Mouse (Mus musculus): Measurements from ENCODE around the gene Cstf1. TPM values are rescaled to one million over a fixed set of nuclear protein-coding genes. Genes with fewer than 3 reads are reported as not detected.
A peak's percentile ranks its signal among the peaks of the same experiment; 100 is the strongest.

The Cstf1 gene
- polyA plus RNA-seq, 2 experiments, result 23.9 to 24.0 TPM

GRCm38 (mm10) chr2:172393391-172394051 lies 23.0 kb downstream of the Cstf1 start, which contains the start of gene Cass4:
Gene Cass4 (plus strand): TSS chr2:172393794.
- Histone ChIP-seq H3K36me3 (replicated peaks; ENCODE audit: control insufficient read depth, insufficient read depth, low read depth) (no peaks in the 10 kb centered on the region), H3K9me3 (ENCODE audit: control insufficient read depth, low read length) (no peaks in the 10 kb centered on the region), H3K4me2 (ENCODE audit: low read depth) (peak within 1 kb of the TSS; percentile 58), H3K27ac (no peak within 1 kb of the TSS), H3K27me3 (ENCODE audit: control insufficient read depth, insufficient read depth, low read length) (no peaks in the 10 kb centered on the region), H3K4me3 (ENCODE audit: insufficient read depth in 1 of 2, low read depth in 2 of 2, low read length in 2 of 2) (peak within 1 kb of the TSS; percentile 33 to 62), H3K4me1 (replicated peaks; ENCODE audit: control insufficient read depth in 2 of 2, insufficient read depth in 2 of 2, low read length in 1 of 2) (peaks cover 0 to 7% of the 10 kb centered on the region in 2 experiments; a peak in 2 of 4 replicates), H3K9ac (replicated peaks) (no peak within 1 kb of the TSS)
- DNase-seq (ENCODE audit: low read depth in 3 of 3, low spot score in 3 of 3) (peak in 1 of 3 experiments; percentile 14), ATAC-seq (ENCODE audit: insufficient read depth) (peak; percentile 60)
- no peak for TF ChIP-seq EP300 (IDR thresholded peaks at IDR 0.05; ENCODE audit: low read depth)
- no peak for TF ChIP-seq CTCF (IDR thresholded peaks at IDR 0.05; ENCODE audit: low read depth)
- WGBS (ENCODE audit: insufficient replicate concordance), result 9% methylated on average over 13 of the region's 13 CpGs

DNA sequence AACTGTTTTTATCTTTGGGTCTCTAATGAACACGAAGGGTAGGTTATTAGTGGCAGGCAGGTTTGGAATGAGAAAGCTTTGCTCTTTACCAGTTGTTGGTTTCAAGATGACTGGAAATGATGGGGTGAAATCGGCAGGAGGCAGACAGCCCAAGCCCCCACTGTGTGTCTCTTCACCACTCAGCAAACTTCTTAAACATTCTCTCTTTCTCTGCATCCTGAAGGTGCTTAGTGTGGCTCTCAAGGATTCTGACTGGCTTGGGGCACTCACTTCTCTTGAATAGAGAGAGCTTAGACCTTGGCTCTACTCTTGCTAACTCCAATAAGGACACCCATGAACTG lies 23.5 kb downstream of the Cstf1 start:
- 42% methylated on average over 2 of the region's 2 CpGs for WGBS (ENCODE audit: insufficient replicate concordance)

DNA sequence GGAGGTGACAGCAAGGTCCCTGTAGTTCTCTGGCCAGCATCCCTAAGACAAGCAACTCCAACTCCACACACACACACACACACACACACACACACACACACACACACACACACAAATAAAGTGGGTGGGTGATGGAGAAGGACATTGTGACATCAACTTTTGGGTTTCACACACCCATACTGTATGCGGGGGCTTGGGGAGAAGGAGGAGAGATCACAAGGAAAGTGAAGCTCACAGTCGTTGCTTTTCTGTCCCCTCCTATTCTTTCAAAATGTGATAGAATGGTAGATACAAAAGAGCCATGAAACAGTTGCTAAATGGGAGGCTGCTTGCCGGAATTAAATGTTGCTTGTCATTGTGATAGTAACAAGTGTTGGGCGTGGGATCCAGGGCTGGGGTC lies 24.2 kb downstream of the Cstf1 start:
- Histone ChIP-seq H3K36me3 (replicated peaks; ENCODE audit: control insufficient read depth, insufficient read depth, low read depth) (no peaks in the 10 kb centered on the region), H3K4me2 (ENCODE audit: low read depth) (no peak overlapping the region), H3K27me3 (ENCODE audit: control insufficient read depth, insufficient read depth, low read length) (no peaks in the 10 kb centered on the region), H3K9ac (replicated peaks) (no peak overlapping the region), H3K4me3 (ENCODE audit: insufficient read depth in 1 of 2, low read depth in 2 of 2, low read length in 2 of 2) (no peak overlapping the region), H3K4me1 (replicated peaks; ENCODE audit: control insufficient read depth in 2 of 2, insufficient read depth in 2 of 2, low read length in 1 of 2) (peaks cover 0 to 10% of the 10 kb centered on the region in 2 experiments; a peak in 2 of 4 replicates), H3K27ac (no peak overlapping the region), H3K9me3 (ENCODE audit: control insufficient read depth, low read length) (no peaks in the 10 kb centered on the region)
- 58% methylated on average over 4 of the region's 4 CpGs for WGBS (ENCODE audit: insufficient replicate concordance)
- no peak for DNase-seq (ENCODE audit: low read depth in 3 of 3, low spot score in 3 of 3)
- no peak for ATAC-seq (ENCODE audit: insufficient read depth)
- no peak for TF ChIP-seq CTCF (IDR thresholded peaks at IDR 0.05; ENCODE audit: low read depth)
- no peak for TF ChIP-seq EP300 (IDR thresholded peaks at IDR 0.05; ENCODE audit: low read depth)

More for the DNA sequence above, 23.5 kb downstream of the Cstf1 start:
- no peaks in the 10 kb centered on the region for H3K9me3 ChIP-seq (ENCODE audit: control insufficient read depth, low read length)
- peaks cover 0 to 7% of the 10 kb centered on the region in 2 experiments; a peak in 2 of 4 replicates for H3K4me1 ChIP-seq (replicated peaks; ENCODE audit: control insufficient read depth in 2 of 2, insufficient read depth in 2 of 2, low read length in 1 of 2)
- H3K4me3 ChIP-seq (ENCODE audit: insufficient read depth in 1 of 2, low read depth in 2 of 2, low read length in 2 of 2), result peak overlapping the region in 1 of 2 experiments; percentile 33; a peak in 2 of 4 replicates
- no peaks in the 10 kb centered on the region for H3K27me3 ChIP-seq (ENCODE audit: control insufficient read depth, insufficient read depth, low read length)
- no peak overlapping the region for H3K27ac ChIP-seq
- TF ChIP-seq CTCF (IDR thresholded peaks at IDR 0.05; ENCODE audit: low read depth) (no peak), EP300 (IDR thresholded peaks at IDR 0.05; ENCODE audit: low read depth) (no peak)
- H3K4me2 ChIP-seq (ENCODE audit: low read depth), result peak overlapping the region; percentile 58
- no peaks in the 10 kb centered on the region for H3K36me3 ChIP-seq (replicated peaks; ENCODE audit: control insufficient read depth, insufficient read depth, low read depth)
- H3K9ac ChIP-seq (replicated peaks), result no peak overlapping the region
- ATAC-seq (ENCODE audit: insufficient read depth) (no peak), DNase-seq (ENCODE audit: low read depth in 3 of 3, low spot score in 3 of 3) (no peak)

DNA sequence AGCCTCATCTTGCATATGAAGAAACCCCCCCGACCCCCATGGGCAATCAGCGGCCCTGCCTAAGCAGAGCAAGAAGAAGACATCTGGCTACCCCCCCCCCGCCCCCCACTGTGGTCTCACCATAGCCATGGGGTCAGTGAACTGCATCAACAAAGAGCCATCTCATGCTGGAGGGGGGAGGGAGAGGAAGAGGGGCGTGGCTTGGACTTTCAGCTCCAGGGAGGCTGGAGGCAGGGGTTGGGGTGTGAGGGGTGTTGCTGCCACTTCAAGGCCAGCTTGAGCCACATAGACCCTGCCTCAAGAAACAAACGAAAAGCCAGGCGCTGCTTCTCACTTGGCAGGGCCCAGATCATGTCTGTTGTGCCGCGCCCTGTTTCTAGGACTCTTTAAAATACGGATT lies 25.5 kb downstream of the Cstf1 start:
- 55% methylated on average over 9 of the region's 9 CpGs for WGBS (ENCODE audit: insufficient replicate concordance)
- Histone ChIP-seq H3K27ac (no peak overlapping the region), H3K4me3 (ENCODE audit: insufficient read depth in 1 of 2, low read depth in 2 of 2, low read length in 2 of 2) (no peak overlapping the region), H3K36me3 (replicated peaks; ENCODE audit: control insufficient read depth, insufficient read depth, low read depth) (no peaks in the 10 kb centered on the region), H3K27me3 (ENCODE audit: control insufficient read depth, insufficient read depth, low read length) (no peaks in the 10 kb centered on the region), H3K9ac (replicated peaks) (no peak overlapping the region), H3K4me1 (replicated peaks; ENCODE audit: control insufficient read depth in 2 of 2, insufficient read depth in 2 of 2, low read length in 1 of 2) (peaks cover 0 to 11% of the 10 kb centered on the region in 2 experiments; a peak in 2 of 4 replicates), H3K9me3 (ENCODE audit: control insufficient read depth, low read length) (no peaks in the 10 kb centered on the region), H3K4me2 (ENCODE audit: low read depth) (no peak overlapping the region)
- no peak for DNase-seq (ENCODE audit: low read depth in 3 of 3, low spot score in 3 of 3)
- no peak for TF ChIP-seq EP300 (IDR thresholded peaks at IDR 0.05; ENCODE audit: low read depth)
- TF ChIP-seq CTCF (IDR thresholded peaks at IDR 0.05; ENCODE audit: low read depth), result no peak
- no peak for ATAC-seq (ENCODE audit: insufficient read depth)

- H3K4me2 ChIP-seq (ENCODE audit: low read depth), result no peak overlapping the region
Measured at GRCm38 (mm10) chr2:172399901-172400300, 29.4 kb downstream of the Cstf1 start.

More at GRCm38 (mm10) chr2:172399901-172400300, 29.4 kb downstream of the Cstf1 start:
- H3K4me3 ChIP-seq (ENCODE audit: insufficient read depth in 1 of 2, low read depth in 2 of 2, low read length in 2 of 2), result no peak overlapping the region
- DNase-seq (ENCODE audit: low read depth in 3 of 3, low spot score in 3 of 3) (no peak), ATAC-seq (ENCODE audit: insufficient read depth) (peak; percentile 36)
- no peak overlapping the region for H3K9ac ChIP-seq (replicated peaks)
- no peaks in the 10 kb centered on the region for H3K36me3 ChIP-seq (replicated peaks; ENCODE audit: control insufficient read depth, insufficient read depth, low read depth)
- H3K27me3 ChIP-seq (ENCODE audit: control insufficient read depth, insufficient read depth, low read length), result no peaks in the 10 kb centered on the region
- no peaks in the 10 kb centered on the region for H3K9me3 ChIP-seq (ENCODE audit: control insufficient read depth, low read length)
- H3K4me1 ChIP-seq (replicated peaks; ENCODE audit: control insufficient read depth in 2 of 2, insufficient read depth in 2 of 2, low read length in 1 of 2), result peaks cover 0 to 7% of the 10 kb centered on the region in 2 experiments; a peak in 2 of 4 replicates
- TF ChIP-seq EP300 (IDR thresholded peaks at IDR 0.05; ENCODE audit: low read depth) (no peak), CTCF (IDR thresholded peaks at IDR 0.05; ENCODE audit: low read depth) (no peak)
- 33% methylated on average over 9 of the region's 9 CpGs for WGBS (ENCODE audit: insufficient replicate concordance)
- no peak overlapping the region for H3K27ac ChIP-seq

Data from liver, embryonic 14.5 days (tissue).